Mouse (Mus musculus): ENCODE measurements around the gene Adgrg4. TPM values are rescaled to one million over a fixed set of nuclear protein-coding genes. Genes with fewer than 3 reads are reported as not detected.

Adgrg4 gene
- polyA plus RNA-seq (2017; shearing (Covaris generic)) = not detected

DNA sequence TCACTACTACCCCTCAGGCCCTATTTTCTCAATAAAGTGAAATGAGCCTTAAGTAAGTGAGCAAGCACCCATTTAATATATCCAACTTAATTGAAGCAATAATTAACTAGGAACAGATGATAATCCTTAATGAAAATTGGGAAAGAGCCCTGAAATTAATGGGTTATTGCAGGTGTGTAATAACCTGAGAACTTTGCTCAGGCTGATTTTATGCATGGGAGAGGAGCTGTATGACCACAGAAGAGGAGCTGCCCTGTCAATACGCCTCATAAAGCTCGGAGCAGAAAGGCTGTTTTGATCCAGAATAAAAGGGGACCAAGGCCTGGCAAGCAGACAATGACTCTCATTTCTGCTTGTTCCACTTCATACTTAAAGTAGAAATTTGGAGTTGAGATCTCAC is at the start of gene Adgrg4:
Gene Adgrg4, plus strand, starts transcription at position 301 of the 400 bp plus-strand sequence.
- no peak for ATAC-seq

DNA sequence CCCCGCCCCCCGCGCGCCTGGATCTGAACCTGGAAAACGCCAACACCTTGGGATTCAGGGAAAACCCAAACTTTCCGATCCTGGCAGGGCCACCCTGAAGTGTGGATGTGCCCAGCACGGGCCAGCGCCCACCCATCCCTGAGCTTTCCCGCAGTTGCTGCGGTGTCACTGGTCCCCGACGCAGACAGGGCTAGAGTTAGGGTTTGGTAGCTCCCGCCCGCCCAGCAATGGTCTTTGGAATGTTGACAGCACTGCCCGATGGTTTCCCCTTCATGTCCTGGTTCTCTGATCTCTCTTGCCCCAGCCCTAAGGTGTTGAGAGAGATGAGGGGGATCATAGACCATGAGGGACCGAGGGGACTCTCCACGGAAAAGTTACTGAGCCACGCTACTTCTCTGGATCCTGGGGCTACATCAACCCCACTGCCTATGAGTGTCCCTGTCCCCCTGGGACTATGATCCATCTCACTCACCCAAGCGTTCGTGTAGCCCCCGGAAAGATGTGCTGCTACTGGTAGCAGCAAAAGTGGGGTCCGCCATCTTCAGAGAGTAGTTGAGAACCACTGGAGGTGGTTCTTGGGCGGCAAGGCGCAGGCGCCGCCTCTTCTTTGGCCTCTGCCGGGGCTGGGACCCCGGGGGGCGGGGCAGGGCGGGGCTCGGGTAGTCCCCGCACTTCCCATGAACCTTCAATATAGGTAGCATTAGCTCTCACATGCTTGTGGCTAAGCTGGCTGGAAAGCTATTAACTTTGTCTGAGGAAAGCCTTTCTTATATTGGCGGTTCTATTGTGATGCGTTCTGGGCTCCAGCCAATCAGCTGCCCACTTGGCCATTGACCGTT is 48.0 kb upstream of the Adgrg4 start, which contains the start of gene Map7d3:
Gene Map7d3, minus strand, starts transcription at position 562 of the 839 bp plus-strand sequence.
- no peak for ATAC-seq

DNA sequence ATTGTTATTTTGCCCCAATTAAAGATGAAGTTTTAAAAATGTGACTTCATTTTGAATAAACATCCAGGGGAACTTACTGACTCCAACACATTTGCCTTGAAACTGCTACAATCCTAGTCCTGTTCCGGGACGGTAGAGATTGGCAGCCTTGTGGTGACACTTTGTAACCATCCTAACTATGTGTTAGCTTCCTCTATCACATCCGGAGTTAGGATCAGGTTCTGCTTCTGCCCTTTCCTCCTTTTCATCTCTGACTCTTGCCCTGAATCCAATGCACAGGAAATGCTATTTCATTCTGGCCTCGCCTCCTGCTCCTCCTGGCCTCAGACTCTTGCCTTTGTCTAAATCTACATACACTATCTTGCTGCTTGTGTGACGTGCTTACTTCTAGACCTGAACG is 42.5 kb upstream of the Adgrg4 start:
- ATAC-seq = no peak

DNA sequence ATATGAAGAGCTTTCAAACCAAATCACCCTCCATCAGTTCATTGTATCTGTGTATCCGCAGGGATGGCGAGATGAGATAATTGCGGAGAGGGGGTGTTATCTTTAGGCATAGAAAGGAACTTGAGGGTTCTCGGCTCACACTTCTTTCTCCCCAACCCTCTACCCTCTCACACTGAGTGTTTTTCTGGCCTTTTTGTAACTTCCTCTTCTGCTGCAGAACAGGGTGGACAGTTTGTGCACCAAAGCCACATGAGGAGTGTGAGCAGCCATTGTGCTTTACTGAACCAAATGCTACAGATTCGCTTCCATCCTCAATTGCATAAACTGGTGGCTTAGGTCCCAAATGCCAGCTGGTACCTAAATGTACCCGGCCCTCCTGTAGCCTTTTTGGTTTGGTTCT is 34.1 kb upstream of the Adgrg4 start:
- no peak for ATAC-seq

DNA sequence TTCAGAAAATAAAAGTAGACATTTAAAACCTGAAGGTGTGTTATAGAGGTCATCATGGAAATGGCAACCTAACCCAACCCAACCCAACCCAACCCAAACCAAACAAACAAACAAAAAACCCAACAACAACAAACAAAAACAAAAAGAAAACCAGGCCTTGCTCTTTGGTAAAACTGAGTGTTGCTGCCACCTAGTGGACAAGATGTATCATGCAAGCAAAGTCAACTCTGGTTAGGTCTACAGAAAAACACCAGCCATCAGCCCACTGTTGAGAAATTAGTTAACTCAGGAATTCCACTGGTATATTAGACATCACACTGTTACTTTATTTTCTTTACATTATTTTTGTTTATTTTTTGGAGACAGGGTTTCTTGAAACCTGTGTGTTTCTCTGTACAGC is 30.6 kb upstream of the Adgrg4 start:
- no peak for ATAC-seq

- no peak for ATAC-seq
These were observed 28.7 kb upstream of the Adgrg4 start for GRCm38 (mm10) chrX:56841255-56841654.

DNA sequence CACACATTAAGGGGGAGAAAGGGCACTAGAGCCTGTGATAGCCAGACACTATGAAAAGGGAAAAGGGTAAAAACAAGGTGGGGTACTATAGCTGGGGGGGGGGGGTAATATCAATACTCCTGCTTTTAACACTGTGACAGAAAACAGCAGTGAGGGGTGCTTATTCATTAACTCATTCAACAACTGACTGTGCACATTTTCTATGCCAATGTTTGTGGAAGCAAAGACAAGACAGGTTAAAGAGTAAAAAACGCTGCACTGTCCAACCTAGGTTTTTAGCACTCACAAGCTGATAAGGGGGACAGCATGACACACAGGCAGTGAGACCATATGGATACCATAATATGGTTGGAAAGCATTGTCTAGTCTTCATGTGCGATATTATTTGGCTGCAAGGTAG is 142.9 kb downstream of the Adgrg4 start:
- no peak for ATAC-seq

GRCm38 (mm10) chrX:57042774-57043173 is 172.8 kb downstream of the Adgrg4 start, which contains the start of gene Brs3:
Brs3 (plus strand) TSS chrX:57043074.
- ATAC-seq = no peak

DNA sequence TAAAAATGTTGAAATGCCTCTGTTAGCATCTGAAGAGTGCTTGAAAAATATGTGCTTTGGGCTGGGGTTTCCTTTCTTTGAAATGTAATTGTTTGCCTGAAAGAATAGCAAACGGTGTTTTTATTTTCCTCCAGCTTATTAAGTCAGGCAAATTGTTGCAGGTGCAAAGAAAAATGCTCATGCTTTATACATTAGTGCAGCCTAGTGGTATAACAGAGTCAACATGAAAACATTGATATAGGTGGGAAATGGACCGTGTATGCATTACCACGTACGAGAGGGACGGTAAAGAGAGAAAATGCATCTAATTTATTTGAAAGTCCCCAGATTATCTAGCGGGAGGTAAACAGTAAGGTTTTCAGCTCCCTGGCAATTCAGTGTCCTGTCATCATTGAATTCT is 173.9 kb downstream of the Adgrg4 start:
- ATAC-seq = no peak

Other genes with a start within 250 kb of the Adgrg4 start
- gene Fhl1, start 138.4 kb upstream of the Adgrg4 start, polyA plus RNA-seq (2017; shearing (Covaris generic)) = not detected
- under 1 TPM in 2 of 3 experiments, not detected in 1; 0.16 to 0.35 TPM for gene Map7d3, start 47.8 kb upstream of the Adgrg4 start, polyA plus RNA-seq (2017; shearing (Covaris generic))
- not detected for gene Brs3, start 172.9 kb downstream of the Adgrg4 start, polyA plus RNA-seq (2017; shearing (Covaris generic))
- gene Htatsf1, start 183.4 kb downstream of the Adgrg4 start, polyA plus RNA-seq (2017; shearing (Covaris generic)) = 10 to 100 TPM; 27.5 to 29.4 (median 28.9) TPM
- under 1 TPM in 1 of 3 experiments, not detected in 2; 0.36 TPM for gene Vgll1, start 217.9 kb downstream of the Adgrg4 start, polyA plus RNA-seq (2017; shearing (Covaris generic))

Measured in inflammation-experienced regulatory T-cells, adult 6 months (primary cell).